Mouse (Mus musculus) neural tube, embryonic 10.5 days (tissue): ENCODE results near the gene Higd1c.
"Not testable (repeated sequence)": the region's sequence is repeated elsewhere in the genome, so short reads cannot be mapped to it uniquely, and the experiment has no call there.

Experiments used
- DNase-seq: peaks from one replicate; pipeline ENCODE4 v3.0.0-alpha.2; 2017; ENCODE audit warnings: low spot score; ENCODE audit errors: extremely low spot score

Higd1c gene

GRCm38 (mm10) chr15:100364242-100364641, at the start of gene Higd1c:
Gene Higd1c, plus strand, starts transcription at chr15:100364542.
- no peak for DNase-seq

- not testable (repeated sequence) for DNase-seq
Measured at GRCm38 (mm10) chr15:100318014-100318671, 46.2 kb upstream of the Higd1c start.

- DNase-seq: no peak
Measured at GRCm38 (mm10) chr15:100319884-100320283, 44.5 kb upstream of the Higd1c start.

GRCm38 (mm10) chr15:100320295-100320905, 43.9 kb upstream of the Higd1c start:
- DNase-seq: no peak

GRCm38 (mm10) chr15:100321134-100321533, 43.2 kb upstream of the Higd1c start:
- DNase-seq: no peak

- DNase-seq: no peak
Measured at GRCm38 (mm10) chr15:100324021-100324591, 40.2 kb upstream of the Higd1c start.

GRCm38 (mm10) chr15:100325235-100325634, 39.1 kb upstream of the Higd1c start:
- DNase-seq: no peak

DNA sequence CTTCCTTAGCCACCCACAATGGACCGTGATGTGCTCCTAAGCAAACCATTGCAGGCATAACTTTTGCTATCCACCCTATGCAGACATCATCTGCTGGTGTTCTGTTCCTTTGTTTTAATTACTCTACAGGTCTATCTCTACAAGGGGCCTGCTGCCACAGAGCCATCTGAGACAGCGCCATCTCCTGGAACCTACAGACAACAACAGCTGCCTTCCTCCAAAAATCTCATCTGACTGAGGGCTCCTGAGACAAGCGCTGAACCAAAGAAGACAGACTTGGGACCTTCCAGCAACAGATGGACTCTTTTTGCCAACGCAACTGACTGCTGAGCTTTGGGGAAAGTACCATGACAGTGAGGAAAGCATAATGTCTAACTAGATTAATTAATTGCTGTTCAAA, 36.3 kb upstream of the Higd1c start:
- not testable (repeated sequence) for DNase-seq

DNA sequence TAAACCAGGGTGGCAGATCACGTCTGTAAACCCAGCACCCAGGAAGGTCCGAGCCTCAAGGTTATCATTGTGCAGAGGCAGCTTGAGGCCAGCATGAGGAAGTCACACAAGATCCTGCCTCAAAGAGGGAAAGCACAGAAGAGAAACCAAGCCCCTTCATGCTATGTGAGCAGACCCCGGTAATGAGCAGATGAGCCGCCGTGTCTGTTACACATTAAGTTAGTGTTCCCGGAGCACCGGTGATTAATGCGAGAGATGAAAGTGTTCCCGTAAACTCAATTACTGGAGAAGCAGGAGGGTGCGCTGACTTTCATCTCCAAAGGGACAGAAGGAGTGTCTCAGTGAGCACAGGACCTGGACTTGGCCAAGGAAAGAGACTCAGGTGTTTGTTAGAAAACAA, 35.0 kb upstream of the Higd1c start:
- DNase-seq: not testable (repeated sequence)

DNA sequence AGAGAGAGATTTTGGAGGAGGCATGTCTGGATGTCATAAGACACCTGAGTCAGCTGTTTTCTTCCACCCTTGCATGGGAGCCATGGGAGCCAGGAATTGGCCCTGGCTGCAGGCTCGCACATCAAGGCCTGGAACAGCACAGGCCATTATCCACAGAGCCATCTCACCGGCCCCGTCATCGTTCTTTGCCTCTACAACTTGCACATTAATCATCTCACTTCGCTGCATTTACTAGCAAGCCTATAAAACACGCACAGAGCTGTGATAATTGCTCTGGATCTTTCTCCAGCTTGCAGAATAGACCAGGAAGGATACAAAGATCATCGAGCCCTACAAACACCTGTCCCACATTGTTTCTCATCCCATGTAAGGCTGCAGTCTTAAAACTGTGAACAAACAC, 33.6 kb upstream of the Higd1c start:
- DNase-seq: no peak

- not testable (repeated sequence) for DNase-seq
Measured at GRCm38 (mm10) chr15:100332077-100332961, 32.0 kb upstream of the Higd1c start.

DNA sequence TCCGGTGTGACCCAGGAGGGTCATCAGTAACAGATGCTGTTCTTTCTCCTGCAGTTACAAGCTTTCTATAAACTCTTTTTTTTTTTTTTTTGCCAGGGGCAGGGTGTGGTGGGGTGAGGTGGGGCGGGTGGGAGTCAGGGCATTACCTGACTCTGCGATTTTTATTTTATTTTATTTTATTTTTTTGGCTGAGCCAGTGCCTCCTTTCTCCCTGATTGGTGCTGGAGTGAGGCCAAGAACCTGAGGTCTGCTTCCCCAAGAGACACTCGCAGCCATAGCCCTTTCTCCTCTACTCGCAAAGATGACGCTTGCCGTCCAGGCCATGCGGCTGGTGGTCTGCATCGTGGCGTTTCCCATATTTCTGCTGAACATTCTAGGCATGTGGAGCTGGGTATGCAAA, 29.7 kb upstream of the Higd1c start, which contains the start of gene Mettl7a3:
Mettl7a3 (plus strand) TSS at position 301 of the 400 bp plus-strand sequence.
- no peak for DNase-seq

DNA sequence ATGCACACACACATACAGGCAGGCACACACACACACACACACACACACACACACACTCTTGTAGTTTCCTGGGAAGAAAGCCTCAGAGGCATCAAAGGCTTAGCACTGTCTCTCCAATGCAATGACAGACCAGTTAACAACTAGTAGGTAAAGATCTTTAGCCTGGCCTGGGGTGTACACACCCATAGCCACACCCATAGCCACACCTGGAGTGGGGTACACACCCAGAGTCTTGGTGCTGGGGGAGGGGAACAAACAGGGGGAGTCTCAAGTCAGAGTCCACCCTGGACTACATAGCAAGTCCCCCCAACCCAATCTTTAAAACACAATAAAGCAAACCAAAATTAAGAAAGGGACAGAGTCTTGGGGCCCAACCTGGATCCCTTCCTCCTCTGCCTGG, 27.0 kb upstream of the Higd1c start:
- DNase-seq: not testable (repeated sequence)

DNA sequence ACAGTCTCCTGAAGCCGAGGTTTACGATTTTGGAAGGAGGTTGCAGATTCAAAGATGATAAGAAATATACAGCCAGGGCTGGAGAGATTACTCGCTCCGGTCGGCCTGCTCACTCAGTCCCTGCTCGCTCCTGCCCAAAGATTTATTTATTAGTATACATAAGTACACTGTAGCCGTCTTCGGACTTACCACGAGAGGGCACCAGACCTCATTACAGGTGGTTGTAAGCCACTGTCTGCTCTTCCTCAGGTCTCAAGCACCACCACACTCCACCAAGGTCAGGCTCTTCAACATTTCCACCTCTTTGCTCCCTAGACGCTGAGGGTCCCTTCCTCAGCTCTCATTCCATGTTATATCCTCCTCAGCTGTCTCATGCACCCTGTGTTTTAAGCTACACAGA, 26.5 kb upstream of the Higd1c start:
- DNase-seq: not testable (repeated sequence)

DNA sequence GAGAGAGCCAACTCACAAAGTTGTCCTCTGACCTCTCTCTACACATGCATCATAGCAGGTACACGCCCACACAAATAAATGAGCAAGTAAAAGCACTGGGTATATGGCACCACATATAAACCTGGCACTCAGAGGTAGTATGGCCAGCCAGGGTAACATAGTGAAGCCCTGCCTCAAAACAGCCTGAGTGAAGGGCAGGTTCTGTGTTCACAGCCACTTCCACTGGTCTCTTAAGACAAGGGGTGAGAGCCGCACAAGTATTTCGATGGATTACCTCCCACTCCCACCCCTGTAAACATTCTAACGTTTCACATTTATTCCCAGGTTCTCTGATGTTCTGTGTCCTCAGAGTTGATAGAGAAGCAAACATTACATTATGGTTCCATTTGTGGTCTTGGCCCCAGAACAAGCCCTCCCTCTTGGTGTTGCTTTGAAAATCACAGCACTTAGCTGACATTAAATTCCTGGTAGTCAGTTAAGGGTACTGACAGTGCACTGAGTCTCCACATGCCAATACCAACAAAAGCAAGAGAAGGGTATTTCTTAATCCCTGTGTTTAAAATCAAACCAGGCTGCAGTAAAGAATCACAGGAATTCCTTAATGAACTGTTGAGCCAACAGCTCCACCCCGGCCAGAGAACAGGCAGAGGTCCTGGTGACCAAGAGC, 22.9 kb upstream of the Higd1c start:
- DNase-seq: not testable (repeated sequence)

DNA sequence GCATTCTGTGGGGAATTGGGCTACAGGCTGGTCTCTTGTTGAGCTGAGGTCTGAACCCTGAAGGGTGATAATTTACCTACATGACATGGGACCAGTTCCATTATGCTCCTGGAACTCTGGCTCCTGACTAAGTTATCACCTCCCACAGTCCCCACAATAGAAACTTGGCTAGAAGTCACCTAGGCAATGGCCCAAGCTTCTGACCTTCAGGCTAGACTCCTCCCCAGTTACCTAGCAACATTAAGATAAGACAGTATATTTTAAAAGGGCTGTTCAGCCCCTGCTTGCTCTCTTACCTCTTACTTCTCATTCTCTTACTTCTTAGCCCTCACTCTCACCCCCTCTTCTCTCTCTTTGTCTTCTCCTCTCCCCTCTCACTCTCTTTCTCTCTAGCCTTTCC, 18.9 kb upstream of the Higd1c start:
- DNase-seq: no peak

DNA sequence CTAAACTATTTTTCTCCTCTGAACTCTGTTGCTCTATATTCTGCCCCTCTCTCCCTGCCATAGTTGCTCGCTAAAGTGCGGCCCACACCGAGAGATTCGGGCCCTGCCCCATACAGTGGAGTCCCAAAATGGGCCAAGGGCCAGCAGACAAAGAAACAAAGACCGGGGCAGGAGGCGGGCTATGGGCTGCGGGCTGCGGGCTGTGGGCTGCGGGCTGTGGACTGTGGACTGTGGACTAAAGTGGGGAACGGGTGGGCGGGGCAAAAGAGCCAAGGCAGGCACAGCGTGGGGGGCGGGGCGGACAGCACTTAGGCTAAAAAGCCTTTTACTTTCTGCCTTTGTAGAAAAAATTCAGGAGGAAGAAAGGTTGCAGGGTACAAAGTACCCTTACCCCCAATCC, 17.6 kb upstream of the Higd1c start:
- no peak for DNase-seq

DNA sequence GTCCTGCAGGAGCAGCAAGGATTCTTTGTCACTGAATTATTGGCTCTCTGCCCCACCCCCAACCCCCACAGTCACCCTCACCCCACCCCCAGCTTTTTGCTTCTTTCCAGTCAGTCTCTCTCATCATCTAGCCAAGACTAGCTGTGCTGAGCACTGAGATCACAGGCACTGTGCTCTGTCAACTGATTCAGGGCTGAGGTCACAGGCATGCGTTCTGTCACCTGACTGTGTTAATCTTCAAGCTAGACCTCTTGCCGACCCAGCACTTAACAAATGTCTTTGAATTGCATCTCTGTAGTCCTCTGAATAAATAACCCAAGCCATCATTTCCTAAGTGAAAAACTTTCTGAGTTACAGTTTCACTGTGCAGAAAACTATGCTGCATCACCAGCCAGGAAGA, 14.8 kb upstream of the Higd1c start:
- DNase-seq: no peak

DNA sequence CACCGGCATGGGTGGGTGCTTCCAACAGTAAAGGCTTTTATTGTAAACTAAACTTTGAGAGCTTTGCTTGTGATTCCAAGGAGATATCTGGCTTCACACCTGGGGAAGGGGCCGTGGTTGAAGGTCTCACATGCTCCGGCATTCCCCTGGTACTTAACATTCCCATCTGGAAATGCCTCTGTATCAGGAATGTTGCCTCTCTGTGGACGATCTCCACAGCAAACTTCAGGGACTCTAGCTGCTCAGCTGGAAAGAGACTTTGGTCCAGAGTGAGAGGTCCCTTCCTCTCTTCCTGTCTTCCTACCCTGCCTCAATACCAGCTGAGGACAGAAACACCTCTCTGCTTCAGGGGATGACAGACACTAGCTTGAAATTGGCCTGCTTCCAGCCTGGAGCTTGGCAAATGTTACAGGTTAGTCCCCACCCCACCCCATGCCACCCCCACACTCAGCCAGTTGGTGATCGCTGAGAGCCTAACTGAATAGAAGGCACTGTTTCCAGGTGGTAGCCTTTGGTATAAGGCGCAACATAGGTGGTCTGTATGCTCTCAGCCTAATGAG, 12.8 kb upstream of the Higd1c start:
- DNase-seq: no peak

- DNase-seq: no peak
Measured at GRCm38 (mm10) chr15:100352711-100353250, 11.6 kb upstream of the Higd1c start, which contains the start of the genes Methig1 and Mettl7a2. Gene Methig1, plus strand, starts transcription at chr15:100353149. Gene Mettl7a2, plus strand, starts transcription at chr15:100353200.
